Mouse (Mus musculus) retina, embryonic 14.5 days (tissue): ENCODE results near the gene Tbc1d16.
A peak's percentile ranks its signal among the peaks of the same experiment; 100 is the strongest.

Source experiments
- DNase-seq: peaks from one replicate; pipeline ENCODE4 v3.0.0-alpha.2; 2015; ENCODE audit warnings: low spot score

Gene Tbc1d16

GRCm38 (mm10) chr11:119143376-119144002 is 84.8 kb downstream of the Tbc1d16 start:
- no peak for DNase-seq

- DNase-seq: no peak
Measured at GRCm38 (mm10) chr11:119142615-119143014, 85.7 kb downstream of the Tbc1d16 start.

- no peak for DNase-seq
Measured at GRCm38 (mm10) chr11:119139026-119139425, 89.3 kb downstream of the Tbc1d16 start.

- DNase-seq: no peak
Measured at GRCm38 (mm10) chr11:119138205-119138604, 90.1 kb downstream of the Tbc1d16 start.

- no peak for DNase-seq
Measured at GRCm38 (mm10) chr11:119134586-119134985, 93.7 kb downstream of the Tbc1d16 start.

GRCm38 (mm10) chr11:119133437-119134221 is 94.7 kb downstream of the Tbc1d16 start:
- DNase-seq: peak; percentile 50

GRCm38 (mm10) chr11:119132198-119133035 is 95.9 kb downstream of the Tbc1d16 start:
- no peak for DNase-seq

GRCm38 (mm10) chr11:119130081-119130765 is 98.1 kb downstream of the Tbc1d16 start:
- no peak for DNase-seq

GRCm38 (mm10) chr11:119129281-119130058 is 98.8 kb downstream of the Tbc1d16 start:
- no peak for DNase-seq

GRCm38 (mm10) chr11:119128668-119129280 is 99.5 kb downstream of the Tbc1d16 start:
- DNase-seq: no peak

GRCm38 (mm10) chr11:119127686-119128473 is 100.4 kb downstream of the Tbc1d16 start:
- DNase-seq: no peak

- no peak for DNase-seq
Measured at GRCm38 (mm10) chr11:119127147-119127546, 101.2 kb downstream of the Tbc1d16 start.

GRCm38 (mm10) chr11:119125929-119126861 is 102.1 kb downstream of the Tbc1d16 start:
- peak; percentile 68 for DNase-seq

GRCm38 (mm10) chr11:119124536-119124935 is 103.8 kb downstream of the Tbc1d16 start:
- no peak for DNase-seq

GRCm38 (mm10) chr11:119123522-119124319 is 104.6 kb downstream of the Tbc1d16 start:
- DNase-seq: no peak

- DNase-seq: no peak
Measured at GRCm38 (mm10) chr11:119122396-119122795, 105.9 kb downstream of the Tbc1d16 start.

- no peak for DNase-seq
Measured at GRCm38 (mm10) chr11:119118905-119119304, 109.4 kb downstream of the Tbc1d16 start.

GRCm38 (mm10) chr11:119117945-119118344 is 110.4 kb downstream of the Tbc1d16 start:
- DNase-seq: no peak
